Mouse (Mus musculus) embryonic facial prominence, embryonic 11.5 days (tissue): ENCODE data around the gene Sobp. TPM values are rescaled to one million over a fixed set of nuclear protein-coding genes. Genes with fewer than 3 reads are reported as not detected.

Experiments
- ATAC-seq: fragments of 200-750 bp; cut with Nextera tagmentation; replicated peaks from 2 replicates; pipeline ENCODE4 v1.8.0; 2017; ENCODE audit warnings: low read depth; ENCODE audit not compliant: insufficient number of reproducible peaks, low FRiP score, low TSS enrichment
- DNase-seq: peaks from one replicate; pipeline ENCODE4 v3.0.0-alpha.2; 2015; ENCODE audit warnings: low spot score
- H3K27ac ChIP-seq: fragments of 300-500 bp; sonication (generic); replicated peaks from 2 replicates; pipeline ENCODE4 v1.5.1; 2014; ENCODE audit warnings: mild to moderate bottlenecking, low read depth, low read length, control low read depth
- H3K27me3 ChIP-seq: fragments of 300-500 bp; sonication (generic); 2 replicates; pipeline ENCODE4 v1.6.1; 2014; ENCODE audit warnings: mild to moderate bottlenecking, low read length, moderate library complexity, mixed read lengths; ENCODE audit not compliant: control insufficient read depth, insufficient read depth
- H3K36me3 ChIP-seq: fragments of 300-500 bp; sonication (generic); replicated peaks from 2 replicates; pipeline ENCODE4 v1.6.1; 2014; ENCODE audit warnings: low read depth, mild to moderate bottlenecking, low read length, moderate library complexity, mixed read lengths; ENCODE audit not compliant: control insufficient read depth, insufficient read depth
- H3K4me1 ChIP-seq: fragments of 300-500 bp; sonication (generic); 2 replicates; pipeline ENCODE4 v1.6.1; 2014; ENCODE audit warnings: low read length, mixed read lengths; ENCODE audit not compliant: control insufficient read depth, insufficient read depth
- H3K4me2 ChIP-seq: fragments of 300-500 bp; sonication (generic); 2 replicates; pipeline ENCODE4 v1.6.1; 2014; ENCODE audit warnings: low read depth, mild to moderate bottlenecking, control low read depth, low read length, moderate library complexity
- H3K4me3 ChIP-seq: fragments of 300-500 bp; sonication (generic); 2 replicates; pipeline ENCODE4 v1.5.1; 2014; ENCODE audit warnings: low read depth, low read length, control low read depth
- H3K9ac ChIP-seq: fragments of 300-500 bp; sonication (generic); replicated peaks from 2 replicates; pipeline ENCODE4 v1.6.1; 2014; ENCODE audit warnings: mild to moderate bottlenecking, control low read depth, low read length
- H3K9me3 ChIP-seq: fragments of 300-500 bp; sonication (generic); replicated peaks from 2 replicates; pipeline ENCODE4 v1.6.1; 2016; ENCODE audit warnings: mild to moderate bottlenecking, low read length, inconsistent platforms, mixed read lengths; ENCODE audit not compliant: control insufficient read depth
- WGBS: fragments of 180-500 bp; shearing (Covaris S2); extraction: QIAGEN DNeasy Blood & Tissue Kit; methylation state at CpG from one replicate; pipeline ENCODE4 v1.1.7; 2014; 5-methylcytosine and 5-hydroxymethylcytosine counted together
- polyA plus RNA-seq: library from polyadenylated mRNA; unstranded; fragments of >200 nt; fragmentation: Nextera tagmentation; extraction: Ambion mirVana; gene quantifications from 2 replicates; pipeline ENCODE4 v1.2.1, GENCODE M21; 2014

Sobp gene
- polyA plus RNA-seq, 1 experiment from 2014 or later: 5.3 TPM

DNA sequence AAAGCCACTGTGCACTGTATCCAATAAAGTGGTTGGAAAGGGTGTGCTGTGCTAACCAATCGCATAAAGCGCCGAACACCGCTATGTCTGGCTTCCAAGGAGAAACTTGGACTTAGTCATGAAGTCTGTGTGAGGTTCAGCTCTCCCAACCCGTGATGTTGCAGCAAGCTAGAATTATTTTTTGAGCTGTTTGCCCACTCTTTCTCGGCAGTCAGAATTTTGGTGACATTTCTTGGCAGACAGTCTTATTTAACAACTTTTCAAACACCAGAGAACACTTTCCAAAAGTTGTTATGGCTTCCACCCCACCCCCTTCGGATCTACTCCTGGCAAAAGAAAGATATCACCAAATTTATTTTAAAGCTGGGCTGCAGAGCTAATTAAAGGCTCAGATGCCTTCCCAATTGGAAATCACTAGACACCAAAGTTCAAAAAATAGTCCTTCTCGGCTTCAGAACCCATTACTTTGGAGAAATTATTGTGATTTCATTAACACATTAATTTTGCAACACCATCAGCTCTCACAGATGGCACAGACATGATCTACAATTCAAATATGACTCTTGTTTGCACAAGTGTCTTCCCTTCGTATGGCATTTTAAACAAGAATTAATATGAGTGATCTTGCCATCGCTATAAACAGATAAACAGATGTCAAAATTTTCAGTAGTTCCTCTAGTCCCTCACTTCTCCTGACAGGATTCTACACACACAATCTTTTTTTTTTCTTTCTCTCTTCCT, 150.7 kb downstream of the Sobp start:
- DNase-seq (no peak), ATAC-seq (no peak)
- no peak overlapping the region for H3K4me2 ChIP-seq
- no peaks in the 10 kb centered on the region for H3K36me3 ChIP-seq
- no peak overlapping the region for H3K4me3 ChIP-seq
- peaks cover 9% of the 10 kb centered on the region for H3K4me1 ChIP-seq
- no peak overlapping the region for H3K27ac ChIP-seq
- H3K9ac ChIP-seq: no peak overlapping the region
- H3K9me3 ChIP-seq: no peaks in the 10 kb centered on the region
- H3K27me3 ChIP-seq: peaks cover 24% of the 10 kb centered on the region
- WGBS: 84% methylated on average over 10 of the region's 10 CpGs

DNA sequence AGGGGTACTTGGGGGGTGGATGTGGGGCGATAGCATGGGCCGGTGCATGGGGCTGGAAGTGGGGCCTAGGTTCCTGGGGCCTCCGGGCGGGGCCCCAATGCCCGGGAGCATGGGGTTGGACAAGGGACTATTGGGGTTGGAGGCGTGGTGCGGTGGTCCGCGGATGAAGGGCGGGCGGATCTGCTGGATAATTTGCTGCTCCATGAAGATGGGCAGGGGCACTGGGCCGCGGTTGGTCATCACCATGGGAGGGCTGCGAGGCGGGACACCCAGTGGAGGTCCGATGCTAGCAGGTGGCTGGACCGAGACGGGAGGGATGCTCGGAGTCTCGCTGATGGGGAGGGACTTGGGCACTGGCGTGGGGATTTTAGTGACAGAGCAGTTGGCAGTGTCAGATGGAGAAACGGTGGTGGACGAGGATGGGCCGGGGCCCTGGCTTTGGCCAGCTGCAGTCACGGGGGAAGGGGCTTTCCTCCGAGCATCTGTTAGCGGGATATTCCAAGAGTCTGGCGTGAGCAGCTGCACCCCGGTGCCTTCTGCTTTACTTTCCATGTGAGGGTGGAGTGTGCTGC, 152.1 kb downstream of the Sobp start:
- 0 out of 2 replicates have a peak, but pooled peaks have one; percentile 15 for ATAC-seq
- no peak overlapping the region for H3K27ac ChIP-seq
- peaks cover 9% of the 10 kb centered on the region for H3K4me1 ChIP-seq
- peak overlapping the region; percentile 55 for H3K4me3 ChIP-seq
- H3K9ac ChIP-seq: peak overlapping the region; percentile 57
- H3K27me3 ChIP-seq: peaks cover 24% of the 10 kb centered on the region
- no peaks in the 10 kb centered on the region for H3K36me3 ChIP-seq
- H3K4me2 ChIP-seq: peak overlapping the region; percentile 99
- 2% methylated on average over 29 of the region's 29 CpGs for whole genome bisulfite sequencing
- H3K9me3 ChIP-seq: no peaks in the 10 kb centered on the region
- peak; percentile 30 for DNase-seq

DNA sequence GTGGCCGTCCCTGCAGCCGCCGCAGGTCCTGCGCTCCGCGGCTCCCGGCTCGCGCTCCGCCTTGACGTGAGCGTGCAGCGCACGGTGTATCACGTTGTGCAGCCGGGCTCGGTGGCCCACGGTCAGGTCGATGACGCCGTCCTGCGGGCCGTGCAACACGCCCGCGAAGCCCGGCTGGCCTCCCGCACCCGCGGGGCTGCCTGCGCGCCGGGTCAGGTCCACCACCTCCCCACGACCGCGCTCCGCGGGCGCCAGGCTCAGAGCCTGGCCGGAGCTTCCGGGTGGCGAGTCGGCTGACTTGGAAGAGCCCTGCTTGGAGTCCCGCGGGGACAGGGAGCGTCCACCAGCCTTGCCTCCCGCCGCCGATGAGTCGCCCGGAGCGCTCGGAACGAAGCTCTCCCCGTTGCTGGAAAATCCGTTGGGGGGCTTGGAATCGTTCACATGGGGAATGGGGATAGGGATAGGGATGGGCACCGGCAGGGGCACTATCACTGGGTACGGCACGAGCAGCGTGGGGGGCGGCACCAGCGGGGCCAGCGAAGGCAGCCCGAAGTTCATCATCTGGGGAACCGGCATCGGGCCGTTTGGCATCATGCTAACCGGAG, 152.7 kb downstream of the Sobp start:
- DNase-seq (peak; percentile 38), ATAC-seq (peak; percentile 51; the same call in 1 of the 2 replicates)
- Histone ChIP-seq H3K9ac (peak overlapping the region; percentile 57), H3K27ac (no peak overlapping the region), H3K4me3 (peak overlapping the region; percentile 55), H3K36me3 (no peaks in the 10 kb centered on the region), H3K27me3 (peaks cover 24% of the 10 kb centered on the region), H3K4me1 (peaks cover 9% of the 10 kb centered on the region), H3K4me2 (peak overlapping the region; percentile 99), H3K9me3 (no peaks in the 10 kb centered on the region)
- WGBS: under 1% methylated on average over 61 of the region's 69 CpGs

DNA sequence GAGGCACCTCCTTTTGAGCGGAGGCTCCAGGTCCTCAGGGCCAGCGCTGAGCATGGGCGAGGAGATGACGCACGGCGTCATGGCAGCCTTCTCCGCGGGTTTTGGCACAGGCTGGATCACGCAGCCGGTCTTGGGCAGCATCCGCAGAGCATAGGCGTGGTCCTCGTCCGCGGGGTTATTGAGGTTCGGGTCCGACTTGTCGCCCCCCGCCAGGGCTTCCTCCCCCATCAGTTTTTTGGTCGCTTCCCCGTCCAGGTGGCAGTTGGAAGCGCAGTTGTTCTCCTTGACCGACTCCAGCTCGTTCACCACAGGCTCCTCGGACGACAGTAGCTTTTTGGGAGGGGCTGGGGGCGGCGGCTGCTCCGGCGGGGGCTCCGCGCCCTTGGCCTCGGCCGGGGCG, 153.3 kb downstream of the Sobp start:
- Histone ChIP-seq H3K27ac (no peak overlapping the region), H3K36me3 (no peaks in the 10 kb centered on the region), H3K4me3 (peak overlapping the region; percentile 55), H3K27me3 (peaks cover 24% of the 10 kb centered on the region), H3K4me2 (peak overlapping the region; percentile 99), H3K4me1 (peaks cover 9% of the 10 kb centered on the region), H3K9me3 (no peaks in the 10 kb centered on the region), H3K9ac (peak overlapping the region; percentile 57)
- no peak for ATAC-seq
- peak; percentile 18 for DNase-seq
- 6% methylated on average over 34 of the region's 35 CpGs for WGBS

GRCm38 (mm10) chr10:43014782-43015181, 159.5 kb downstream of the Sobp start:
- H3K4me2 ChIP-seq: no peak overlapping the region
- H3K9me3 ChIP-seq: no peaks in the 10 kb centered on the region
- DNase-seq: no peak
- no peak overlapping the region for H3K4me3 ChIP-seq
- 88% methylated on average over 5 of the region's 5 CpGs for WGBS
- H3K9ac ChIP-seq: no peak overlapping the region
- H3K4me1 ChIP-seq: no peaks in the 10 kb centered on the region
- H3K27ac ChIP-seq: no peak overlapping the region
- ATAC-seq: no peak
- H3K36me3 ChIP-seq: no peaks in the 10 kb centered on the region
- no peaks in the 10 kb centered on the region for H3K27me3 ChIP-seq

GRCm38 (mm10) chr10:43014358-43014757, 160.0 kb downstream of the Sobp start:
- Histone ChIP-seq H3K4me3 (no peak overlapping the region), H3K4me2 (no peak overlapping the region), H3K9ac (no peak overlapping the region), H3K27ac (no peak overlapping the region), H3K9me3 (no peaks in the 10 kb centered on the region), H3K36me3 (no peaks in the 10 kb centered on the region), H3K27me3 (no peaks in the 10 kb centered on the region), H3K4me1 (no peaks in the 10 kb centered on the region)
- ATAC-seq: no peak
- WGBS: 73% methylated on average over 4 of the region's 4 CpGs
- no peak for DNase-seq

- no peak overlapping the region for H3K4me3 ChIP-seq
- H3K27me3 ChIP-seq: no peaks in the 10 kb centered on the region
- no peak overlapping the region for H3K9ac ChIP-seq
- no peaks in the 10 kb centered on the region for H3K9me3 ChIP-seq
- no peaks in the 10 kb centered on the region for H3K36me3 ChIP-seq
- 66% methylated on average over 11 of the region's 11 CpGs for WGBS
- no peak overlapping the region for H3K4me2 ChIP-seq
- no peak overlapping the region for H3K27ac ChIP-seq
- DNase-seq: no peak
- H3K4me1 ChIP-seq: no peaks in the 10 kb centered on the region
- no peak for ATAC-seq
Observed at GRCm38 (mm10) chr10:43008116-43008515, 166.2 kb downstream of the Sobp start.

GRCm38 (mm10) chr10:43006534-43006933, 167.8 kb downstream of the Sobp start:
- no peaks in the 10 kb centered on the region for H3K9me3 ChIP-seq
- no peak overlapping the region for H3K27ac ChIP-seq
- ATAC-seq (no peak), DNase-seq (no peak)
- no peak overlapping the region for H3K9ac ChIP-seq
- H3K4me1 ChIP-seq: 0 out of 2 replicates have a peak, but pooled peaks cover 3% of the 10 kb centered on the region
- 91% methylated on average over 4 of the region's 4 CpGs for WGBS
- H3K27me3 ChIP-seq: no peaks in the 10 kb centered on the region
- H3K4me2 ChIP-seq: no peak overlapping the region
- no peaks in the 10 kb centered on the region for H3K36me3 ChIP-seq
- no peak overlapping the region for H3K4me3 ChIP-seq
